Mouse (Mus musculus) telencephalon, adult 2 months (tissue): Measurements from ENCODE around the gene Slc45a3.

Source experiments
- DNase-seq: peaks from one replicate; pipeline ENCODE4 v3.0.0-alpha.2; 2011; ENCODE audit warnings: low read depth, low spot score

Gene Slc45a3

DNA sequence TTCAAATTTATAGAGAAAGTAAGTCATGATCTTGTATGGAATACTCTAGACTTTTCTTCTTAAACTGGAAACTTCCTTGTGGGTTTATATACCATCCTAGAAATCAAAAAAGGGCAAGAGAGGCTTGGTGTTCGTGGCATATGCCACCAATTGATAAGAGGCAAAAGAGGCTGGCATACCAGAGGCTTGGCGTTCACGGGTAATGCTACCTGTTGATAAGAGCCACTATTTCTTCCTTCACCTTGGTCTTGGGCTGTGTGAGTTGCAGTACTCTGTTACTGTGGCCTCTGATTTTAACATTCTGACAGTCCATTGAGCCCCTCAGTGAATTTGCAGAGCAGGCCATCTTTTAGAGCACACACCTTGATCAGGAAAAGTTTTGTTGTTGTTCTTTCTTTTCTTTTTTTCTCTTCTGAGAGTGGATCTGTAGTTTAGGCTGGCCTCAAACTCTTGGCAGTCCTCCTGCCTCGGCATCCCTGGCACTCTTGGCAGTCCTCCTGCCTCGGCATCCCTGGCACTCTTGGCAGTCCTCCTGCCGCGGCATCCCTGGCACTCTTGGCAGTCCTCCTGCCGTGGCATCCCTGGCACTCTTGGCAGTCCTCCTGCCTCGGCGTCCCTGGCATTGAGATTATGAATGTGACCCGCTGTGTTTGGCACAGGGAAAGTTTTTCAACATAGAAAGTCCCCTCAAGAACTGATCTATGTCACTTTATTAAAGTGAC lies 64.3 kb downstream of the Slc45a3 start:
- DNase-seq: no peak

DNA sequence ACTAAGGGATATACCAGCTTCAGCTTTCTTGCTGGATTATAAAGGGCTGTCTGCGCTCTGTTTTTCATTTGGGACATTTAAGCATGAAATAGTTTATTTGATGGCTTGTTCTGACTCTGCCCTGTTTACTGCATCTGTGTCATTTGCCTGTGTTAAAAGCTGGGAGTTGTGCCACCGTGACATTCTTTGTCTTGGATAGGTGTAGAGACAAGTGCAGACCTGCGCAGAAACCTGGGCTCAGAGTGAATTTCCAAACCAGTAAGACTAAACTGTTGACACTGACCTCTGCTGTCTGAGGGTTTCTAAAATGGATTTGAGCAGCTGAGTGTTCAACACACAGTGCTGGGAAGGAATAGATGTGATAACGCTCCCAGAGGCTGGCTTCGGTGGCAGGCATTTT lies 65.2 kb downstream of the Slc45a3 start:
- no peak for DNase-seq

DNA sequence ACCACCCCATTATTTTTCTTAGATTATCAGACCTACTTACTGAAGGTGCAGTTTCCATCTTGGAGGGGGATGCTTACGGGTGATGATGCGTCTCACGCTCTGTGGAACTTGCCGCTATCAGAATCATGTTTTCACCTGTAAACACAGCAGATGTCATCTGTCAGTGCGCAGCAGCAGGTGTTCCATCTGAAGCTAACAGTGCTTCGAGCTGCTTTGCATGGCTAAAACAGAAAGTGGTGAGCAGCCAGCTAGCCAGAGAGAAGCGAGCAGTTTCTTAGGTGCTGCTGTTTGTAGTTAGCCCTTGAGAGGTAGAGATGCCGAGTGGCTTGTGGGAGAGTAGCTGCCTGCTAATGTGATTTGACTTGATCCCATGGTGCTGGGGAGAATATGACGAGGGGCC lies 65.6 kb downstream of the Slc45a3 start:
- DNase-seq: no peak

DNA sequence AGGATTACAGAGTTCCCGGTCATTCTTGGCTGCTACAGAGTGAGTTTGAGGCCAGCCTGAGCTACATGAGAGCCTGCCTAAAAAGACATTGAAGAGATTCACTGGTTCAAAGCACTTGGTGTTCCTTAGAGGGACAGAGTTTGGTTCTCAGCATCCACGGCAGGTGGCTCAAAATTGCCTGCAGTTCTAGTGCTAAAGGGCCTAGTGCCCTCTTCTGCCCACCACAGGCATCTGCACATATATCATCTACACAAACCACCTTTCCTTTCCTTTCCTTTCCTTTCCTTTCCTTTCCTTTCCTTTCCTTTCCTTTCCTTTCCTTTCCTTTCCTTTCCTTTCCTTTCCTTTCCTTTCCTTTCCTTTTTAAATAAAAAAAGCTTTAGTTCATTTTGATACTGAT lies 67.8 kb downstream of the Slc45a3 start:
- no peak for DNase-seq

DNA sequence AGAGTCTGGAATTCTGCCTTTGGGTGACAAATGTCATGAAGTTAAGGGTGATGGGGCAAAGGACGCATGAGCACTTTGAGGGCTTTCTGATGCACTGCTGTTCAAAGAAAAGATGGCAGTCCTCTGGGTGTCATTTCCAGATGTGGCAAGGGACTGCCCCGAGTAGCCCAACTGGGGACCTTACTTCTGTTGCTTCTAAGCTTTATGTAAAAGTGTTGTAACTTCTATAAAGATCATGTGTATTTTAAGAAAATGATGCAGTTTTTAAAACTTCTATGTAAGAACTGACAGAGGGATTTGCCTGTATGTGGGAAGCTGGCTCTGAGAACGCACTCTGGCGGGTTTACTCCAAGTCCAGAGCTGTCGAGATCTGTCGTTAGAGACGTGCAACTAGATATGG lies 69.4 kb downstream of the Slc45a3 start:
- no peak for DNase-seq
